Mouse (Mus musculus) heart, adult 8-10 months (tissue): ENCODE measurements around the gene Gm11549. TPM values are rescaled to one million over a fixed set of nuclear protein-coding genes. Genes with fewer than 3 reads are reported as not detected.
A peak's percentile ranks its signal among the peaks of the same experiment; 100 is the strongest.

Experiments used
- DNase-seq: peaks from one replicate; pipeline ENCODE4 v3.0.0; 2022; ENCODE audit warnings: low spot score
- microRNA-seq: library from miRNA; unstranded; fragments of <30 nt; microRNA quantifications from one replicate; pipeline ENCODE4 v1.2.0, GENCODE M21; 2022
- total RNA-seq, 4 experiments: library from RNA; stranded (reverse); gene quantifications; 2 replicates each; pipeline ENCODE4 v1.2.4; 2022

Gene Gm11549
- total RNA-seq, 4 experiments from 2014 or later: not detected

DNA sequence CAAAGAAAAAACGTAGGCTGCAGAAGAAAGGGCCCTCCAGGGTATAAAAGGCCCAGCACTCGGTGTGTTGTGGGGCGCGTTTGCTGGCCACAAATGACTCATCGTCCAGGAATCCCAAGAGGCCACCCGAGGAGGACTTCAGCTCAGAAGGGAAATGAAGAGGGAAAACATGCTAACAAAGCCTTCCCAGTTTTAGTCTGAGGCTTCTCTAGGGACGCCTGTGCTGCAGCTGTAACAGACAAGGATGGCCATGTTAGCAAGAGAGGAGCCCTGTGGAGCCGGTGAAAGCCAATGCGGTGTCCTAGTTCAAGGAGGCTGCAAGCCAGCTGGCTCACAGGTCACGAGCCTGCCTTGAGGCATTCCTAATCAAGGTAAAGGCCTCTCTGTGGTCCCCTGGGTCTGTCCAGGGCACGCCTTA lies 39.8 kb downstream of the Gm11549 start:
- peak; percentile 80 for DNase-seq

DNA sequence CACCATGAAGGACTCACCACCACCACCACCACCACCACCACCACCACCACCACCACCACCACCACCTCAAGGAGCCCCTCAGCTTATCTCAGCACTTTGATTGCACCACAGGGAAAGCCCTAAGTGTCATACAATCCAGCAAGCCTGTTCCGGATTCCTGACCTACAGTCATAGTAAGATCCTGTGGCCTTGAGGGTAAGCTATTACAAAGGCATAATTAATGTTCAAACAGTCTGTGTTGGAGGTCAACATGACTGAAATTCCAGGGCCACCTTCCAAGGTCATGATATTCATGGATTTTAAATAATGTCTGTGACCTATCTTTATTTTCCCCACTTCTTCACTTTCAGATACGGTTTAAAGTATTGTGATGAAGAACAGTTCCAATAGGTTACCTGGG lies 41.1 kb downstream of the Gm11549 start:
- no peak for DNase-seq

DNA sequence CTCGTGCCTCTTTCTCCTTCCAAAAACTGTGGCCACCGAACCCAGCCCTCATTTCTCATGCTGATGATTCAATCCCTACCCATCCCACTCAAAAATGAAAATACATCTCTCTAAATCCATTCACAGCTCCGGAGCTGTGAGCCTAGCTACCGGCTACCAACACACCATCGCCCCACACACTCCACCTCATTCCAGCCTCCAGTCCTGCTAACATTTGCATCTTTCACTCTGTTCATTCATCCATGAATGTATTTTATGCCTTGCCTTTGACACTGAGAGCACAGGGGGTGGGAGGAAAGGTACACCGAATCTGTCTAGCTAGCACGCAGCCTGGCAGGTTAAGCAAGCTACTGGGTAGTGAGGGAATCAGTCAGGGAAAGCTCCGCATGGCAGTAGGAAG lies 42.8 kb downstream of the Gm11549 start:
- no peak for DNase-seq

DNA sequence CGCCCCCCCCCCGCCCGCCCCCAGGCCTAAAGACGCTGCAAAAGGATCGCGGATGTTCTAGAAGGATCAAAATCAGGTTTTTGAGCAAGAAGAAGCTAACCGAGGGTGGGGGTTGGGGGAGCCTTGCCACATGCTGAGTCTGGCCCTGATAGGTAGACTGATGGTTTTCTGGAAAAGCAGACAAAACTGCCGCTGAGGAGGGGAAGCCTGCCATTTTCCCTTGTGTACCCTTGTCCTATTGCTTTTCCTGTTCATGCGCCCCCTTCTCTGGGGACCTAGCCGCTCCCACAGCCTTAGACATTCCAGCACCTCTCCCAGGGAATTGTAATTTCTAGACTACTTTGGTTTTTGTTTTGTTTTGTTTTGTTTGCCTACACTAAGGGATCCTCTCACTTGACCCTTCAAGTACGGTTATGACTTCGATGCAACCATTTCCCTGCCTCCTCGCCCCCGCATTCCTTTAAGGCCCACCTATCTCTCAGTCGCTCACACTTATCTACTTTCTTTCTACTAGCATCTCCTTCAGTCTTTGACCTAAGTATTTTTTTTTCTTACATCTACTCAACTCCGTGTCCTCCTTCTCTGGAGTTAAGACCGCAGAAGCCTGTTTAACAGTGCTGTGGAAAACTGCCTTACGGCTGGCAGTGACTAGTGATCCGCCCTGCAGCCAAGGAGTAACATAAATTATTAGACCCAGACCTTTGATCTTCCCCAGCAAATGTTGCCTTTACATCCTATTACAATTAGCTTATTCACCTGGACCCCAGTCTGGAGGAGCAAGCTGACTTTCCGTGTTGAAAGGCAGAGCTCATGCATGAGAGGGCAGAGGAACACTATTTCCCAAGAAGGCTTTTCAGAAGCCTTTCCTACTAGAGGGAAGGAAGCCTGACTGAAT lies 45.1 kb downstream of the Gm11549 start:
- DNase-seq: no peak

DNA sequence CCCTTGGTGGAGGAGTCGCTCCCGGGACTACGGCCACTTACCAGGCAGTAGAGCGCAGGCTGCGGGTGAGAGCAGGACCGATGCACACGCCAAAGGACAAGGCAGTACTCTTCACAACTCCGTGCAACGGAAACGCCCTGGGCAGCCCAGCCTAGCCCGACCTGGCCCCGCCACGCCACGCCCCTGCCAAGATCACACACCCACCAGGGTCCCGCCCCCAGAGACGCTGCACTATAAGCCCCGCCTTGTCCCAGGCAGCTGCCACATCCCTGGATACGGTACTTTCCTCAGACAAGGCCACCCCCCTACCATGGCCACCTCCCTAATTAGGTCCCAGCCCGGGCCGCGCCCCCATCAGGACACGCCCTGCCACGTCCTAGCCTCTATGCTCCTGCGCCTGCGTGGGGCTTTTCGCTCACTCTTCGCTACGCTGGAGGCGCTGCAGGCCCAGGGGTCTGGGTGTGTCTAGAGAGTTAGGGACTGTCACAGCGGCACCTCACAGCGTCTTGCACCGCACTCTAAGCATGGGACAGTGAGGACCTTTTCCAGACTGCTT lies 46.0 kb downstream of the Gm11549 start, which contains the start of the genes Anxa5 and 1810062G17Rik:
Gene Anxa5, minus strand, starts transcription at position 363 of the 556 bp plus-strand sequence.
Gene 1810062G17Rik, plus strand, starts transcription at position 406 of the 556 bp plus-strand sequence.
- peak; percentile 99 for DNase-seq

DNA sequence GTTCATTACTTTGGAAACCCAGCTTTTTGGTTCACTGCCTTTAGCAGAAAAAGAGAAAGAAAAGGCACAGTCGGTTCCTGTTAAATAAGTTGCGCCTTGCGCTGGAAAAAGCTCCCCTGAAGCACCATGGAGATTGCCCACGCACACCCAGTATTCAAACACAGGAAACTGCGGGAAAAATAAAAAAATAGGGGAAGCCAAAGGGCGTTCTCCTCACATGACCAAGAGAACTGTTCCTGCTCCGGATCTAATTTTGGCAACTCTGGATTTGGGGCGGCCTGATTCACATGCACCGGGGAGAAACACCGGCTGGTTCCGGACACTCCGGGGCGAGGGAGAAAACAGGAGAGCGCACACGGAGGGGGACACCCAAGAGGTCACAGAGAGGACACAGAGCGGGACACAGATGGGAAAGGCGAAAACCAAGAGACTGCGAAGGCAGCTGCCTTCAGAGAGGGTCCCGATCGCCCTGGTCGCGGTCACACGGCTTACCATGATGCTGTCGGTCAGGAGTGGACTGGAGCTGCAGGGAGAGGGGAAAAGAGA lies 46.6 kb downstream of the Gm11549 start:
- DNase-seq: peak; percentile 83

DNA sequence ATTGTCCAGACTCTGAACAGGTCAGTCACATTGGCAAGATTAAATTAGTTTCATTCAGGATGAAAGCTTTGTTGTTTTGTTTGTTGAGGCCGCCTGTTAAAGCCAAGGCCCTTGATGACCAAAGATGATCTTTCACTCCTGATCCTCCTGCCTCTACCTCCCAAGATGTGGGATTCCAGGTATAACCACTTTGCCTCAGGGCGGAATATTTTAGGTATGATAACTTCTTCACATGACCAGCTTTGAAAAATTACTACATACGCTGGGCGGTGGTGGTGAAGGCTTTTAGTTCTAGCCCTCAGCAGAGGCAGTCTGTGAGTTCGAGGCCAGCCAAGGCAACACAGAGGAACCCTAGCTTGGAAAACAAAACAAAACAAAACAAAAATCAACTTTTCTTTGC lies 47.2 kb downstream of the Gm11549 start:
- no peak for DNase-seq

DNA sequence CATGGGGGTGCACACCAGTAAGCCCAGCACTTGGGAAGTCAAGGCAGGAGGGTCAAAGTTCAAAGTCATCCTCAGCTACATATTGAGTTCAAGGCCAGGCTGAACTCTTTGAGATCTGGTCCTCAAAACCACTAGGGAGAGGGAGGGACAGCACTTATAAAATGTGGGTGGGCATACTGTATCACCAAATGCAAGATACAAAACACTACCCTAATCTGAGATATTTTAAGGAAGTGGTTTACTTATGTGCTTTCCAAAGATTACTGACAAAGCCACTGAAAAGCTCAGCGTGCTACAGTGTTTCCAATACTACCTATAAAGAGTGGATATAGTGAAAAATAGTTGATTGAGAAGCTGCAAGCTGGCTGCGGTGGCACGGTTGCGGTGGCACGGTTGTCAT lies 48.4 kb downstream of the Gm11549 start:
- no peak for DNase-seq

DNA sequence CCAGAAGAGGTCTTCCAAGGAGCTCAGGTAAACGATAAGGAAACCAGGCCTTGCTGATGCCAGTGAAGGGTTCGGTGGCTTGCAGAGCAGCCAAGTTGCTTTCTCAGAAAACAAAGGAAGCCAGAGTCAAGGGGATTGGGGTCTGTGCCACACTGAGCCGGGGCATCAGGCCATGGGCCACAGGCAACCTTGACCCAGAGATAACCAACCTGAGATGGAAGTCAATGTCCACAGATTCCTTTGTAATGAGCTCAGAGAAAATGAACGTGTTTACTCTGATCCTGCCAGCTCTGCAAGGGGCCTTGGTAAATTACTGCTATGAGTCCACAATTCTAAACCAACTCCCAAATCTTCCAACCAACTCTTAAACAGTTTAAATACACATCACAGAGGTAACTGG lies 49.8 kb downstream of the Gm11549 start:
- DNase-seq: no peak

DNA sequence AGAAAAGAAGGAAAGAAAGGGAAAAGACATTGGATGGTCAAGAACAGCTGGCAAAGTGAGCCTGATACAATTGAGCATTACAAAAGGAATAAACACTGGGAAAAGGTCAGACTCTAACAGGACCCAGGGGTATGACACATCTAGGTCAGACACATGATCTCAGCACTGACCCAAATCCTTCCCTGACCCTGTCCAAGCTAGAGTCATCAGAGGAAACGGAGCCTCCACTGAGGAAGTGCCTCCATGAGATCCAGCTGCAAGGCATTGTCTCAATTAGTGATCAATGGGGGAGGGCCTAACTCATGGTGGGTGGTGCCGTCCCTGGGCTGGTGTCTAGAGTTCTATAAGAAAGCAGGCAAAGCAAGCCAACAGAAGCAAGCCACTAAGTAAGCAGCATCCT lies 52.7 kb downstream of the Gm11549 start:
- peak; percentile 61 for DNase-seq

DNA sequence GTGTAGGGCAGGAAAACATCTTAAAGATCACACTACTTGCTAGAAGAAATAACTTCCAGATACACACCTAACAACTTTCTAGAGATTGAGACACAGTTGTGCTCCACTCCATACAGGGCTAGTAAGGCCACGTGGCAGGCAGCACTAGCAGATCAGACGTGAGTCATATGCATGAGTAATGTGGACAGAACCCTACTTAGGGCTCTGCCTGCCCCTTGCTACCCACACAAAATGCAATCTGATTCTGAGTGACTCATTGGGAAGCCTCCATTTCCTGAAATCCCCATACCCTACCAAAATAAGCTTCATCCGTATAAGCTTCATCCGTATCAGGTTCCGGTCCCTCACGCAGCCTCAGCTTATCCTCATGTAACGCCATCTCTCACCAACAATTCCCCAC lies 54.0 kb downstream of the Gm11549 start:
- DNase-seq: no peak

DNA sequence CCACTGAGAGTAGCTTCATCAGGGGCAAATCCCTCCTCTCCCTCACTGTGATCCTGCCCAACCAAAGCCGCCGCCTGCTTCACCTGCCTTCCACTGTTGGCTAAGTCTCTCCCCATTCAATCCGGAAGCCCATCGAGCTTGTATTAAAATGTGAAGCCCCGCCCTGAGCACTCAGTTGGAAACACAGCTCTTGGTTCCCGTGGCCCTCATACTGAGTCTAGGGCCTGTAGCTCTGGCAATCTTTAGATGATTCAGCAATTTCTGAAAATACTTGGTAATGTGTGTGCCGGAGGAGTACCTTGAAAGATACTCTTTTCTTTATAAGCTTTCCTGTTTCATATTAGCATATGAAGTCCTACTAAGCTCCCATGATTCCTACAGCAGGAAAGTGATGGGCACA lies 56.1 kb downstream of the Gm11549 start:
- no peak for DNase-seq

Small RNA genes within 50 kb of the gene (microRNA-seq; reads per million reads assigned to microRNA genes)
- gene Mir7009: not detected

Other genes with a start within 250 kb of the Gm11549 start
- gene Anxa5, start 45.9 kb downstream of the Gm11549 start, total RNA-seq: 100 to 1,000 TPM; 107 to 114 (median 108) TPM
- under 1 TPM in 2 of 4 experiments, not detected in 2; 0.32 to 0.87 TPM for gene 1810062G17Rik, start 45.9 kb downstream of the Gm11549 start, total RNA-seq
- gene Exosc9, start 30.8 kb upstream of the Gm11549 start, total RNA-seq: 10 to 100 TPM; 17.5 to 19.1 (median 18.5) TPM
- gene Ccna2, start 50.3 kb upstream of the Gm11549 start, total RNA-seq: 1 to 10 TPM in 1 of 4 experiments, under 1 TPM in 3; 0.25 to 1.3 (median 0.59) TPM
- gene Bbs7, start 91.7 kb upstream of the Gm11549 start, total RNA-seq: 1 to 10 TPM; 5.9 to 7.7 (median 6.3) TPM
- 1 to 10 TPM; 4.0 to 7.4 (median 5.9) TPM for gene Trpc3, start 168.4 kb upstream of the Gm11549 start, total RNA-seq